Comparison of ENCODE assay signal across 8 mouse cellular contexts in the genomic region with DNA sequence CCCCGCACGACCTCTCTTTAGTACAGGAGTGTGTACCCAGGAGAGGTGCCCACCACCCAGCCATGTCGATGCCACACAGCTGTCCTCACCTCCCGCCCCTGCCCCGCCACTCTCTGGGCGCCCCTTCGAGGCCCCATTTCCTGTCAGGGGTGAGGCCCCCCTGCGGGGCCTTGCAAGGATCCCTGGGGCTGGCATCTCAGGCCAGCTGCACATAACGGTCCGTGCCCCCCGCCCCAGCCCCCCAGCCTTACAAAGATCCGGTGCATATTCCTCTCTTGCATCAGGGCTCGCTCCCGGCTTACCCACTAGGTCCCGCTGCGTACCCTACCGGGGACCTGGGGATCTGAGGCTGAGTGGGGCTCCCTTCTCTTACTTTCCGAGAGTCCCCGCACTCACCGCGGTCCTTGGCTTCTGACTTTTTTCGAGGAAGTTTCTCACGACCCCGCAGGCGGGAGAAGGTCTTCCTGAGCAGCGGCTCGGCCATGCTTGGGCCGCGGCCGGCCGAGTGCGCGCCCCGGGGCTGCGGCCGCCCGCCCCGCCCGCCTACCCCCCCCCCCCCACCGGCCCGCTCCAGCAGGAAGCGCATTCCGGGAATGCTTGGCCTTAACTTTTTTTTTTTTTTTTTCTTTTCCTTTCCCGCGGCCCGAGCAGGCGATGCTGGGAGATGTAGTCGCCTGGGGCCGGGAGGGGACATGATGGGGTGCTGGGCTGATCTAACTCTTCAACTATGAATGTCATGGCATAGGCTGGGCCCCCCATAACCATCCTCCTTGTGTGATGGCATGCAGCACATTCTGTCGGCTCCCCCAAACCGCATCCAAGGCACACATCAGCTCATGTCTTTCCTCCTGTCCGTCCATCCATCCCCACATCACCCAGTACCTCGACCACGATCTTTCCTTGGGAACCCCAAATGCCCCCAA. TPM values are rescaled to one million over a fixed set of nuclear protein-coding genes. Genes with fewer than 3 reads are reported as not detected.
DNase-seq lines count a peak whose midpoint lies in the region; ATAC-seq lines count a peak whose summit lies in the region.

Gene Syde1, minus strand, starts transcription at position 559 of the 923 bp plus-strand sequence.

- peak; percentile 75 for DNase-seq in lung, postnatal 10 days
- peak; percentile 73 for DNase-seq in retina, postnatal 1 day
- DNase-seq in layer of hippocampus, adult 18-20 months (ENCODE audit: low spot score in 2 of 2): no peak

- peak within 1 kb of the TSS; percentile 66 for H3K4me2 ChIP-seq in embryonic facial prominence, embryonic 12.5 days (replicated peaks)
- H3K4me2 ChIP-seq in heart, embryonic 12.5 days: peak within 1 kb of the TSS; percentile 84
- peak within 1 kb of the TSS; percentile 75 for H3K4me2 ChIP-seq in kidney, embryonic 14.5 days (replicated peaks; ENCODE audit: low read depth, low read length)

- H3K9ac ChIP-seq in embryonic facial prominence, embryonic 12.5 days: peak within 1 kb of the TSS; percentile 85
- peak within 1 kb of the TSS; percentile 89 for H3K9ac ChIP-seq in heart, embryonic 12.5 days
- H3K9ac ChIP-seq in kidney, embryonic 14.5 days (ENCODE audit: low read depth, low read length): peak within 1 kb of the TSS; percentile 79

- WGBS in embryonic facial prominence, embryonic 12.5 days: 4% methylated on average over 45 of the region's 54 CpGs
- 5% methylated on average over 41 of the region's 54 CpGs for whole genome bisulfite sequencing in heart, embryonic 12.5 days
- WGBS in kidney, embryonic 14.5 days: 5% methylated on average over 40 of the region's 54 CpGs

- no peaks in the 10 kb centered on the region for H3K9me3 ChIP-seq in erythroblast, embryonic 14.5 days (ENCODE audit: control insufficient read depth, low read length)
- no peaks in the 10 kb centered on the region for H3K9me3 ChIP-seq in embryonic facial prominence, embryonic 12.5 days
- H3K9me3 ChIP-seq in heart, embryonic 12.5 days (replicated peaks): no peaks in the 10 kb centered on the region
- no peaks in the 10 kb centered on the region for H3K9me3 ChIP-seq in kidney, embryonic 14.5 days (ENCODE audit: control insufficient read depth, low read length)

- H3K4me3 ChIP-seq in erythroblast, embryonic 14.5 days (replicated peaks): peak within 1 kb of the TSS; percentile 26
- H3K4me3 ChIP-seq in embryonic facial prominence, embryonic 12.5 days: peak within 1 kb of the TSS; percentile 75
- peak within 1 kb of the TSS; percentile 88 for H3K4me3 ChIP-seq in heart, embryonic 12.5 days
- H3K4me3 ChIP-seq in kidney, embryonic 14.5 days (ENCODE audit: low read length): peak within 1 kb of the TSS; percentile 78

- no peaks in the 10 kb centered on the region for H3K36me3 ChIP-seq in erythroblast, embryonic 14.5 days (ENCODE audit: control insufficient read depth)
- peaks cover 30% of the 10 kb centered on the region for H3K36me3 ChIP-seq in embryonic facial prominence, embryonic 12.5 days
- peaks cover 32% of the 10 kb centered on the region for H3K36me3 ChIP-seq in heart, embryonic 12.5 days
- H3K36me3 ChIP-seq in kidney, embryonic 14.5 days (ENCODE audit: control insufficient read depth, insufficient read depth, low read length): peaks cover 30% of the 10 kb centered on the region

- H3K4me1 ChIP-seq in erythroblast, embryonic 14.5 days (ENCODE audit: control insufficient read depth): no peaks in the 10 kb centered on the region
- H3K4me1 ChIP-seq in embryonic facial prominence, embryonic 12.5 days: peaks cover 10% of the 10 kb centered on the region; the same call in 1 of the 2 replicates
- H3K4me1 ChIP-seq in heart, embryonic 12.5 days (replicated peaks): peaks cover 12% of the 10 kb centered on the region
- 0 out of 2 replicates have a peak, but pooled peaks cover 4% of the 10 kb centered on the region for H3K4me1 ChIP-seq in kidney, embryonic 14.5 days (ENCODE audit: control insufficient read depth, insufficient read depth, low read length)

- ATAC-seq in erythroblast, adult 5-6 weeks (replicated peaks; ENCODE audit: low FRiP score, poor library complexity, severe bottlenecking): no peak
- ATAC-seq in embryonic facial prominence, embryonic 12.5 days (ENCODE audit: insufficient number of reproducible peaks, insufficient read depth, low FRiP score, low TSS enrichment): peak; percentile 71
- peak; percentile 79 for ATAC-seq in heart, embryonic 12.5 days (ENCODE audit: insufficient number of reproducible peaks, low FRiP score)
- ATAC-seq in kidney, embryonic 14.5 days (ENCODE audit: low FRiP score, low TSS enrichment): peak; percentile 83

- peak within 1 kb of the TSS; percentile 81 for H3K27ac ChIP-seq in embryonic facial prominence, embryonic 12.5 days
- H3K27ac ChIP-seq in heart, embryonic 12.5 days (ENCODE audit: poor library complexity, severe bottlenecking): peak within 1 kb of the TSS; percentile 93
- H3K27ac ChIP-seq in kidney, embryonic 14.5 days (ENCODE audit: low read depth, low read length): peak within 1 kb of the TSS; percentile 80

- peaks cover 56% of the 10 kb centered on the region for H3K27me3 ChIP-seq in erythroblast, embryonic 14.5 days (ENCODE audit: control insufficient read depth)
- H3K27me3 ChIP-seq in embryonic facial prominence, embryonic 12.5 days: no peaks in the 10 kb centered on the region
- H3K27me3 ChIP-seq in heart, embryonic 12.5 days (replicated peaks): no peaks in the 10 kb centered on the region; the same call in 1 of the 2 replicates
- no peaks in the 10 kb centered on the region for H3K27me3 ChIP-seq in kidney, embryonic 14.5 days (ENCODE audit: control insufficient read depth, insufficient read depth, low read length)

RNA-seq across cellular contexts. Expression of gene Syde1, which starts in this region (rescaled TPM):
- 0.01 TPM in 2 replicates for polyA plus RNA-seq in erythroblast, embryonic 14.5 days (2012)
- total RNA-seq in erythroblast, adult 5-6 weeks (2015; ENCODE audit: low replicate concordance): not detected in 2 replicates
- 0.14 TPM in 1 of 2 replicates, not detected in the other for total RNA-seq in erythroblast, adult 5-6 weeks (2017; ENCODE audit: low replicate concordance)
- polyA plus RNA-seq in embryonic facial prominence, embryonic 12.5 days (2016; fragmentation: Nextera tagmentation; extraction: Ambion mirVana): 17.7 and 19.2 TPM in 2 replicates
- polyA plus RNA-seq in heart, embryonic 12.5 days (2016; fragmentation: Nextera tagmentation; extraction: Ambion mirVana): 14.2 and 15.3 TPM in 2 replicates
- 16.8 and 18.0 TPM in 2 replicates for polyA plus RNA-seq in kidney, embryonic 14.5 days (2014; fragmentation: Nextera tagmentation; extraction: Ambion mirVana)
- 1 to 10 TPM; 6.8 to 8.2 TPM for total RNA-seq in layer of hippocampus, adult 18-20 months (2021)

Comparison
In these comparisons a context has a peak if more than half of its experiments do, and no peak if none do; other contexts are left out.
1. RNA of gene Syde1 (total RNA-seq): 6.8 to 8.2 TPM in layer of hippocampus, adult 18-20 months; 0.14 TPM in erythroblast, adult 5-6 weeks; every median in the first group is over 4 times any median in the second.
2. RNA of gene Syde1 (polyA plus RNA-seq): 16.8 to 18.0 TPM in kidney, embryonic 14.5 days, 17.7 to 19.2 TPM in embryonic facial prominence, embryonic 12.5 days and 14.2 to 15.3 TPM in heart, embryonic 12.5 days; 0.01 TPM in erythroblast, embryonic 14.5 days; every median in the first group is over 10 times any median in the second.
3. H3K4me3 ChIP-seq: peak in every context shown above with its lines; median percentile 88 in heart, embryonic 12.5 days; 78 in kidney, embryonic 14.5 days; 75 in embryonic facial prominence, embryonic 12.5 days; 26 in erythroblast, embryonic 14.5 days.
4. DNase-seq: peak in lung, postnatal 10 days (single experiment) and retina, postnatal 1 day (single experiment); none in layer of hippocampus, adult 18-20 months (0 of 2).
5. Peak in every context shown above with its lines, with median percentiles within 50 percentile points of each other: H3K27ac ChIP-seq, H3K4me2 ChIP-seq and H3K9ac ChIP-seq.